Mouse (Mus musculus): Measurements from ENCODE around the gene Cxcr6. TPM values are rescaled to one million over a fixed set of nuclear protein-coding genes. Genes with fewer than 3 reads are reported as not detected.
"Not testable (repeated sequence)": the region's sequence is repeated elsewhere in the genome, so short reads cannot be mapped to it uniquely, and the experiment has no call there.

The Cxcr6 gene
- polyA plus RNA-seq, 1 experiment = 0.05 TPM

- Histone ChIP-seq H3K4me1 (ENCODE audit: control insufficient read depth, insufficient read depth, low read length) (no peaks in the 10 kb centered on the region), H3K36me3 (ENCODE audit: control insufficient read depth, insufficient read depth, low read length) (no peaks in the 10 kb centered on the region), H3K4me3 (ENCODE audit: control insufficient read depth, low read depth, low read length) (no peak overlapping the region), H3K27ac (ENCODE audit: control insufficient read depth, insufficient read depth, low read depth, low read length) (no peak overlapping the region), H3K27me3 (ENCODE audit: control insufficient read depth, insufficient read depth, low read length) (no peaks in the 10 kb centered on the region)
- no peak for TF ChIP-seq CTCF (IDR thresholded peaks at IDR 0.05; ENCODE audit: control insufficient read depth, insufficient read depth, insufficient replicate concordance, low read depth, low read length)
These were observed 39.3 kb upstream of the Cxcr6 start for GRCm38 (mm10) chr9:123766996-123767395.

- Histone ChIP-seq H3K4me1 (ENCODE audit: control insufficient read depth, insufficient read depth, low read length) (no peaks in the 10 kb centered on the region), H3K4me3 (ENCODE audit: control insufficient read depth, low read depth, low read length) (no peak overlapping the region), H3K36me3 (ENCODE audit: control insufficient read depth, insufficient read depth, low read length) (no peaks in the 10 kb centered on the region), H3K27me3 (ENCODE audit: control insufficient read depth, insufficient read depth, low read length) (no peaks in the 10 kb centered on the region), H3K27ac (ENCODE audit: control insufficient read depth, insufficient read depth, low read depth, low read length) (no peak overlapping the region)
- no peak for TF ChIP-seq CTCF (IDR thresholded peaks at IDR 0.05; ENCODE audit: control insufficient read depth, insufficient read depth, insufficient replicate concordance, low read depth, low read length)
- no peak for TF ChIP-seq POLR2A (IDR thresholded peaks at IDR 0.05; ENCODE audit: control insufficient read depth, low read depth, low read length)
These were observed 37.8 kb upstream of the Cxcr6 start for GRCm38 (mm10) chr9:123768443-123768842.

GRCm38 (mm10) chr9:123769532-123769931, 36.7 kb upstream of the Cxcr6 start:
- Histone ChIP-seq H3K27ac (ENCODE audit: control insufficient read depth, insufficient read depth, low read depth, low read length) (no peak overlapping the region), H3K36me3 (ENCODE audit: control insufficient read depth, insufficient read depth, low read length) (no peaks in the 10 kb centered on the region), H3K4me1 (ENCODE audit: control insufficient read depth, insufficient read depth, low read length) (no peaks in the 10 kb centered on the region), H3K27me3 (ENCODE audit: control insufficient read depth, insufficient read depth, low read length) (no peaks in the 10 kb centered on the region), H3K4me3 (ENCODE audit: control insufficient read depth, low read depth, low read length) (no peak overlapping the region)
- TF ChIP-seq CTCF (IDR thresholded peaks at IDR 0.05; ENCODE audit: control insufficient read depth, insufficient read depth, insufficient replicate concordance, low read depth, low read length) (no peak), POLR2A (IDR thresholded peaks at IDR 0.05; ENCODE audit: control insufficient read depth, low read depth, low read length) (no peak)

DNA sequence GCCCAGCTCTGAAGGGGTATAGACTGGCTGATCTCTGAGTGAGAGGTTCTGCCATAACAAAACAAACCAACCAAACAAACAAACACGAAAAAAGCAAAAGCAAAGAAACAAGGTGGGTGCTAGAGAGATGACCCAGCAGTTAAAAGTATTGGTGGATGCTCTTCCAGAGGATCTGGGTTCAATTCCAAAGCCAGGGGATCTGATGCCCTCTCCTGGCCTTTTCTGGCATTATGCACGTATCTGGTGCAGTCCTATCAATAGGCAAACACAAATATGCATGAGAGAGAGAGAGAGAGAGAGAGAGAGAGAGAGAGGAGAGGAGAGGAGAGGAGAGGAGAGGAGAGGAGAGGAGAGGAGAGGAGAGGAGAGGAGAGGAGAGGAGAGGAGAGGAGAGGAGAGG, 33.0 kb upstream of the Cxcr6 start:
- H3K27ac ChIP-seq (ENCODE audit: control insufficient read depth, insufficient read depth, low read depth, low read length); H3K4me1 ChIP-seq (ENCODE audit: control insufficient read depth, insufficient read depth, low read length); H3K27me3 ChIP-seq (ENCODE audit: control insufficient read depth, insufficient read depth, low read length); H3K4me3 ChIP-seq (ENCODE audit: control insufficient read depth, low read depth, low read length); H3K36me3 ChIP-seq (ENCODE audit: control insufficient read depth, insufficient read depth, low read length): not testable (repeated sequence)

DNA sequence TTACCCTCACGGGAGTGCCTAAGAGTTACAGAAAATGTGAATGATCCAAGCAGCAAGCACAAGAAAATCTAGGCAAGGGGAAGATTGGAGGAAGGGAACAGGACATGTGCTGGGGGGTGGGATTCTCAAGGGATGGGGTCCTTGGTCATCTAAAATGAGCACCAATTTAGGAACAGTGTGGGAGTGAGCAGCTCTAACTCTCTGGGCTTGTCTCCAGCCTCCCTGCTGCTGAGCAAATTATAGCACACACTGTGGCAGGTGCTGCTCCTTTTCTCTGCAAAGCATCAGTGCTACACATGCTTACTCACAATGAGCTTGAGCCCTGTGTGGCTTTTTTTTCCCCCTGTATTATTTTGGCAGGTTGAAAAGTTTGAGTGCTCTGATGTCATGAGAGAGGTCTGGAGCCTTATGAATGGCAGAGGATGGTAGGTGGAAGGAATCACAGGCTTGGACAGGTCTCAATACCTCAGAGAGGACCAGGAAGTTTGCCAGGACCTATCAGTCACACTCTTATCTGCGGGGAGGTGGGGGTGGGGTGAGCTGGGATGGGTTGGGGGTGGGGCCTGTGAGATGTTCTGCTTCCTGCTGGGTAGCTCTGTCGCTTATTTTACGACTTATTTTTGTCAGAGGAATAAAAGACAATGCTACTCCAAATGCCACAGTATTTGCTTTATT, 17.3 kb upstream of the Cxcr6 start:
- TF ChIP-seq POLR2A (IDR thresholded peaks at IDR 0.05; ENCODE audit: control insufficient read depth, low read depth, low read length) = no peak
- TF ChIP-seq CTCF (IDR thresholded peaks at IDR 0.05; ENCODE audit: control insufficient read depth, insufficient read depth, insufficient replicate concordance, low read depth, low read length) = no peak
- H3K27ac ChIP-seq (ENCODE audit: control insufficient read depth, insufficient read depth, low read depth, low read length) = no peak overlapping the region
- peaks cover 5% of the 10 kb centered on the region; the same call in 1 of the 2 replicates for H3K36me3 ChIP-seq (ENCODE audit: control insufficient read depth, insufficient read depth, low read length)
- no peak overlapping the region for H3K4me3 ChIP-seq (ENCODE audit: control insufficient read depth, low read depth, low read length)
- H3K27me3 ChIP-seq (ENCODE audit: control insufficient read depth, insufficient read depth, low read length) = no peaks in the 10 kb centered on the region
- no peaks in the 10 kb centered on the region for H3K4me1 ChIP-seq (ENCODE audit: control insufficient read depth, insufficient read depth, low read length)

GRCm38 (mm10) chr9:123796174-123796573, 10.1 kb upstream of the Cxcr6 start:
- Histone ChIP-seq H3K4me1 (ENCODE audit: control insufficient read depth, insufficient read depth, low read length) (no peaks in the 10 kb centered on the region), H3K36me3 (ENCODE audit: control insufficient read depth, insufficient read depth, low read length) (peaks cover 5% of the 10 kb centered on the region), H3K27me3 (ENCODE audit: control insufficient read depth, insufficient read depth, low read length) (no peaks in the 10 kb centered on the region), H3K27ac (ENCODE audit: control insufficient read depth, insufficient read depth, low read depth, low read length) (no peak overlapping the region), H3K4me3 (ENCODE audit: control insufficient read depth, low read depth, low read length) (no peak overlapping the region)
- no peak for TF ChIP-seq POLR2A (IDR thresholded peaks at IDR 0.05; ENCODE audit: control insufficient read depth, low read depth, low read length)
- no peak for TF ChIP-seq CTCF (IDR thresholded peaks at IDR 0.05; ENCODE audit: control insufficient read depth, insufficient read depth, insufficient replicate concordance, low read depth, low read length)

DNA sequence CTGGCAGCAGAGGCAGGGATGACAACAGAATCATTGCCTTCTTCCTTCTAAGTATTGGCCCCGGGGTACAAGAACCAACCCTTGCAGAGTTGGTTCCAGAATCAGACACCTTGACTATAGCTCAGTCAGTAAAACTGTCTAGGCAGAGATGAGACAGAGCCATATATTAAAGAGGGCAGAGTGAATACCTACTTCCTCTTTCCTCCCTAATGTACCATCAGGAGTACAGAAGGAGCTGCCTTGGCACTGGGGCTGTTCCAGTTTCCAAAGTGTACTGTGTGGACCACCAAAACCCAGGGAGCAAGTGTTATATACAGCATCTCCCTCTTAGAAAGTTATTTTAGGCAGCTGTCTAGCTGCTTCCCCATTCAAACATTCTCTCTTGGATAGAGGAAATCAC, 4.7 kb upstream of the Cxcr6 start:
- H3K36me3 ChIP-seq (ENCODE audit: control insufficient read depth, insufficient read depth, low read length) = no peaks in the 10 kb centered on the region; the same call in 1 of the 2 replicates
- no peaks in the 10 kb centered on the region for H3K4me1 ChIP-seq (ENCODE audit: control insufficient read depth, insufficient read depth, low read length)
- no peak overlapping the region for H3K27ac ChIP-seq (ENCODE audit: control insufficient read depth, insufficient read depth, low read depth, low read length)
- no peaks in the 10 kb centered on the region for H3K27me3 ChIP-seq (ENCODE audit: control insufficient read depth, insufficient read depth, low read length)
- no peak overlapping the region for H3K4me3 ChIP-seq (ENCODE audit: control insufficient read depth, low read depth, low read length)
- TF ChIP-seq POLR2A (IDR thresholded peaks at IDR 0.05; ENCODE audit: control insufficient read depth, low read depth, low read length) (no peak), CTCF (IDR thresholded peaks at IDR 0.05; ENCODE audit: control insufficient read depth, insufficient read depth, insufficient replicate concordance, low read depth, low read length) (no peak)

DNA sequence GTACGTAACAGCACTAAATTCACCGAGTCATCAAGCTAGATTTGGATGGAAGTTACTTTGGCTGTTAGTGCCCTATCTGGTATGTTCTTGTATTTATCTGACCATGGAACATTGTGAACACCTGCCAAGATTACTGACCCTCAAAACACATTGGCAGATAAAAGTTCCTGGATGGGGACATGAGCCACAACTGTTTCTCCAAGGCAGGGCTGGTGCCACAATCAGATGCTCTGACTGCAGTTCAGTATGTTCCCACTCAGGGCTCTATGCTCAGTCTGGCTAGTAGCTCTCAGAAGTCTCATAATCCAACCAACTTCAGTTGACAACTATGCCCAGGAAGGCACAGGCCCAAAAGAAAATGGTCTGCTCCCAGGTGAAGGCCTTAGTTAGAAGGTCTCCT, 3.9 kb upstream of the Cxcr6 start:
- Histone ChIP-seq H3K27me3 (ENCODE audit: control insufficient read depth, insufficient read depth, low read length) (no peaks in the 10 kb centered on the region), H3K4me3 (ENCODE audit: control insufficient read depth, low read depth, low read length) (no peak overlapping the region), H3K27ac (ENCODE audit: control insufficient read depth, insufficient read depth, low read depth, low read length) (peak overlapping the region; percentile 39; the same call in 1 of the 2 replicates), H3K36me3 (ENCODE audit: control insufficient read depth, insufficient read depth, low read length) (no peaks in the 10 kb centered on the region; the same call in 1 of the 2 replicates), H3K4me1 (ENCODE audit: control insufficient read depth, insufficient read depth, low read length) (no peaks in the 10 kb centered on the region)
- no peak for TF ChIP-seq CTCF (IDR thresholded peaks at IDR 0.05; ENCODE audit: control insufficient read depth, insufficient read depth, insufficient replicate concordance, low read depth, low read length)
- TF ChIP-seq POLR2A (IDR thresholded peaks at IDR 0.05; ENCODE audit: control insufficient read depth, low read depth, low read length) = no peak
